Mouse (Mus musculus) heart, embryonic 12.5 days (tissue): ENCODE measurements around the gene Ninj2. TPM values are rescaled to one million over a fixed set of nuclear protein-coding genes. Genes with fewer than 3 reads are reported as not detected.

Experiments
- ATAC-seq: fragments of 200-750 bp; cut with Nextera tagmentation; 2 replicates; pipeline ENCODE4 v1.8.0; 2017; ENCODE audit warnings: moderate TSS enrichment, moderate library complexity; ENCODE audit not compliant: insufficient number of reproducible peaks, low FRiP score
- H3K27ac ChIP-seq: fragments of 300-500 bp; sonication (generic); 2 replicates; pipeline ENCODE4 v1.5.1; 2016; ENCODE audit warnings: mild to moderate bottlenecking, moderate library complexity; ENCODE audit not compliant: poor library complexity, severe bottlenecking
- H3K27me3 ChIP-seq: fragments of 300-500 bp; sonication (generic); replicated peaks from 2 replicates; pipeline ENCODE4 v1.6.1; 2016; ENCODE audit warnings: mild to moderate bottlenecking, moderate library complexity
- H3K36me3 ChIP-seq: fragments of 300-500 bp; sonication (generic); 2 replicates; pipeline ENCODE4 v1.6.1; 2016; ENCODE audit warnings: mild to moderate bottlenecking, moderate library complexity
- H3K4me1 ChIP-seq: fragments of 300-500 bp; sonication (generic); replicated peaks from 2 replicates; pipeline ENCODE4 v1.6.1; 2016; ENCODE audit warnings: mild to moderate bottlenecking
- H3K4me2 ChIP-seq: fragments of 300-500 bp; sonication (generic); 2 replicates; pipeline ENCODE4 v1.6.1; 2016; ENCODE audit warnings: mild to moderate bottlenecking, moderate library complexity
- H3K4me3 ChIP-seq: fragments of 300-500 bp; sonication (generic); 2 replicates; pipeline ENCODE4 v1.5.1; 2016; ENCODE audit warnings: mild to moderate bottlenecking
- H3K9ac ChIP-seq: fragments of 300-500 bp; sonication (generic); 2 replicates; pipeline ENCODE4 v1.6.1; 2016; ENCODE audit warnings: mild to moderate bottlenecking, moderate library complexity
- H3K9me3 ChIP-seq: fragments of 300-500 bp; sonication (generic); replicated peaks from 2 replicates; pipeline ENCODE4 v1.6.1; 2016; ENCODE audit warnings: mild to moderate bottlenecking, moderate library complexity
- WGBS: fragments of 180-500 bp; shearing (Covaris S2); methylation state at CpG from one replicate; pipeline ENCODE4 v1.1.7; 2016; 5-methylcytosine and 5-hydroxymethylcytosine counted together
- polyA plus RNA-seq: library from polyadenylated mRNA; unstranded; fragments of >200 nt; fragmentation: Nextera tagmentation; extraction: Ambion mirVana; gene quantifications from 2 replicates; pipeline ENCODE4 v1.2.1, GENCODE M21; 2016

Gene Ninj2
- polyA plus RNA-seq: not detected in 2 replicates

DNA sequence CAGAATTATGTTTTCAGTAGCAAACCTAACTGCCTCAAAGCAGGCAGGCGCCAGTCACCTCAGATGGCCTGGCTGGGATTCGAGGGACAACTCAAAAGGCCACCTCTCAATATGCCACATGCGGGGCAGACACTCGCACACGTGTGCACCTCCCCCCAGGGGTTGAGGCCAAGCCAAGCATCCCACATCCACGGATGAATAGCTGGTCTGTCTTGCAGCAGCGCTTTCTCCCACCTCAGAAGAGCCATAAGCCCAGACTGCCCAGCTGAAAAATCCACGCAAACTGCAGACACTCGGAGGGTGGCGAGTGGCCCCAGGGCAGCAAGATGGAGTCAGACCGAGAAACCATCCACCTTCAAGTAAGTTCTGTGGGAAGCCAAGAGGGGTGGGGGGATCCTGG lies at the start of gene Ninj2:
Gene Ninj2, plus strand, starts transcription at position 251 of the 400 bp plus-strand sequence.
- Histone ChIP-seq H3K27ac (no peak within 1 kb of the TSS), H3K4me2 (no peak within 1 kb of the TSS), H3K9me3 (no peaks in the 10 kb centered on the region), H3K4me3 (no peak within 1 kb of the TSS), H3K9ac (no peak within 1 kb of the TSS), H3K27me3 (no peaks in the 10 kb centered on the region), H3K36me3 (no peaks in the 10 kb centered on the region), H3K4me1 (0 out of 2 replicates have a peak, but pooled peaks cover 7% of the 10 kb centered on the region)
- no peak for ATAC-seq
- WGBS: 73% methylated on average over 11 of the region's 11 CpGs

DNA sequence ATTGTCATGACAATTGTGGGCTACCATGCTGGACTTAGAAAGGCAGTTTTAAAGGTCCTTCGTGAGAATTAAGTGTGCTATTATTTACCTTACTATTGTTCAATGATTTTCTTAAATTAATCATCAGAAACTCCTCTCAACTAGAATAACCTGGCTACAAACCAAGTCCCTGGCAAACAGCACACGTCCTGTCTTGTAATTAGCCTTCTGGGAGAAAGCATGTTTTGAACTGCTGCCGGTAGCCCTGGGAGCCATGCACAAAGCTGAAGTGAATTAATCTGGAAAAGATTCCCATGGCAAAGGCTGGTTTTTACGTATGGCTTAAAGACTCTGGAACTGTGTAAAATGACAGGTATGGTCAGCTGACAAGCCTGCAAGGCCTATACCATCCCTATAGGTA lies 47.7 kb upstream of the Ninj2 start:
- H3K27ac ChIP-seq: no peak overlapping the region
- no peaks in the 10 kb centered on the region for H3K27me3 ChIP-seq
- H3K4me3 ChIP-seq: no peak overlapping the region
- H3K4me1 ChIP-seq: no peaks in the 10 kb centered on the region; the same call in 1 of the 2 replicates
- WGBS: 82% methylated on average over 4 of the region's 4 CpGs
- H3K36me3 ChIP-seq: no peaks in the 10 kb centered on the region
- H3K9me3 ChIP-seq: no peaks in the 10 kb centered on the region
- ATAC-seq: no peak
- H3K4me2 ChIP-seq: no peak overlapping the region
- no peak overlapping the region for H3K9ac ChIP-seq

DNA sequence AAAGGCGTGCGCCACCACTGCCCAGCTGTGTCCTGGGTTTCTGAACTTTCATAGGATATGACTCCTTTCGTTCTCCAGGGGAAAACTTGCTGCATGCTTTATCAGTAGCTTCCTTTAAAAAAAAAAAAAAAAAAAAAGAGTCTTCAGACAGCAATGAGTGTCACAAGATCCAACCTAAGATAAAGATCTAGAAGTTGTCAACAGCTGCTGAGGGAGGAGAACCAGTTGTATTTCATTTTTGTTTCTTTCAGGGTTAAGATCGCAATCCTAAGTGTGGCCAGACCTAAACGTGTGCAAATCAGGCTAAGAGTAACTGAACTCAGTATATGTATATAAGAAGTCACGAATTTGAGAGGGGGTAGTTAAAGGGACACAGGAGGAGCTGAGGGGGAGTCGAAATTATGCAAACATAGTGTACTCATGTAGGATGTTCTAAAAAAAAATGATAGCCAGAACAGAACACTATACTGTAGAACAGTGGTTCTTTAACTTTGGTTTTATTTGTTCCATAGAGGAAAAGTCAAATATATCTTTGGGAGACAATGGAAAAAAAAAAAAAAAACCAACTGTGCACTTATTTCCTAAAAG lies 45.4 kb upstream of the Ninj2 start:
- Histone ChIP-seq H3K4me3 (no peak overlapping the region), H3K27me3 (no peaks in the 10 kb centered on the region), H3K9ac (no peak overlapping the region), H3K9me3 (no peaks in the 10 kb centered on the region), H3K4me1 (no peaks in the 10 kb centered on the region; the same call in 1 of the 2 replicates), H3K36me3 (no peaks in the 10 kb centered on the region), H3K4me2 (no peak overlapping the region), H3K27ac (no peak overlapping the region)
- ATAC-seq: no peak
- WGBS: 63% methylated on average over 7 of the region's 7 CpGs

DNA sequence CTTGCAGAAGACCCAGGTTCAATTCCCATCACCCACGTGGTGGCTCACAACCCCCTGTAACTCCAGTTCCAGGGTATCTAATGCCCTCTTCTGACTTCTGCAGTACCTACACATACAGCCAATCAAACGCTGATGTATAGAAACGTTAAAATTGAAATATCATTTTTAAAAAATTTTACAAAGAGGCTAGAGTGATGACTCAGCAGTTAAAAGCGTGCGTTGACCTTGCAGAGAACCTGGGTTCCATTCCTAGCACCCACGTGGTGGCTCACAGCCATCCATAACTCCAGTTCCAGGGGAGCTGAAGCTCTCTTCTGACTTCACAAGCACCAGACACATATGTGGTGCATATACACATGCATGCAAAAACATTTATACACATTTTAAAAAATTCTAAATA lies 38.7 kb upstream of the Ninj2 start:
- H3K36me3 ChIP-seq: no peaks in the 10 kb centered on the region
- 77% methylated on average over 6 of the region's 6 CpGs for WGBS

DNA sequence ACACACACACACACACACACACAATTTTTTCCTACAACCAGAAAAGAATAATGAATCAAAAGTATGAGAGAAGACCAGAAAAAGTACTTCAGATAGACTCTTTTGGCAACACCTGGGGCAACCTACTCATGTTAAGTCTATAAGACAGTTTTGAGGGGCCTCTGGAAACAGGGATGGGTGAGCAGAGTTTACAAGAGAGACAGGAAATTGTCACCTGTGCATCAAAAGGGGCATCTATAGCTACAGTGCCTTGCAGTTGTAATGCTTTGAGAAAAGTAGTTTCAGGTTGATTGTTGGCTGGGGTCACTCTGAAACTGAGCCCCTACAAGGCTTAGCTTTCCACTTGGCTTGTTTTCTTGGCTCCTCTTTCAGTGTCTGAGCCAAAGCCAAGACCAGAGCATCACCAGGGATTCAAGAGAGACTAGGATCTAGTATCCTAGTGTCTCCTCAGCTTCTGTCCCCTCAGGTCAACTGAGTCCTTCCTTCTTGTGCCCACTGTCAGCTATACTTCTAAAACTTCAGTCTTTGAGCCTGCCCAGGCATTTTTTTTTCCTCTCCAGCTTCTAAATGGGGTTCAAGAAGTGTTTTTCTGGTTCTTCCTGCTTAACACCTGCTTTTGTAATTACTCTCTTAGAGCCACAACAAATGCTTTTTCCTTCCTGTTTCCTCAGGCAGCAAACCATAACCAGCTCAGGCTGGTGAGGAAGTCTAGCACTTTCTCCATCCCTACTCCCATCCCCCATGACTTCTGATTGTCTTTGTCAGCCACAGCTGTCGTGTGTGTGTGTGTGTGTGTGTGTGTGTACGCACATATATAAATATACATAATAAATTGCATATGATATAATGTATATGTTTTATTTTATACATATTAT lies 37.2 kb upstream of the Ninj2 start:
- Histone ChIP-seq H3K4me2 (no peak overlapping the region), H3K27me3 (no peaks in the 10 kb centered on the region), H3K36me3 (no peaks in the 10 kb centered on the region), H3K27ac (no peak overlapping the region), H3K4me3 (no peak overlapping the region), H3K4me1 (no peaks in the 10 kb centered on the region), H3K9me3 (no peaks in the 10 kb centered on the region), H3K9ac (no peak overlapping the region)
- 60% methylated on average over 2 of the region's 2 CpGs for WGBS
- no peak for ATAC-seq

More for the DNA sequence above, 38.7 kb upstream of the Ninj2 start:
- Histone ChIP-seq H3K9me3 (no peaks in the 10 kb centered on the region), H3K4me1 (no peaks in the 10 kb centered on the region), H3K4me3 (no peak overlapping the region), H3K4me2 (no peak overlapping the region), H3K27ac (no peak overlapping the region), H3K27me3 (no peaks in the 10 kb centered on the region), H3K9ac (no peak overlapping the region)
- ATAC-seq: no peak

DNA sequence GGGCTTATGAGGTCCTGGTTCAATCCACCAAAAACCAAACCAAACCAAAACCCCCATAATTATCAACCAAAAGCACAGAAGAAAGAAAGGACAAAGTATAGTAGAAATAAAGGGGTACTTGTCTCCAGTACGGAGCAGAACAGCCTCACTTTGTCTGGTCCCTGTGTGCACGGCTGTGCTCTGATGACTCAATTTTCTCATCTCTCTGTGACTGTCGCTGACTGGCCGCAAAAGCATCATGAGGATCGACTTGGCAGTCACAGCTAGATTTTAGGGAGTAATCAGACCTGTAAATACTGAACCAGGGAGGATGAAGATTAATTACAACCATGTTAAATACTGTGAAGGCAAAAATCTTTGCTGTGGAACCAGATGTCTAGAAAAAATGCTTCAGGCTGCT lies 30.2 kb upstream of the Ninj2 start:
- Histone ChIP-seq H3K9me3 (no peaks in the 10 kb centered on the region), H3K27me3 (no peaks in the 10 kb centered on the region), H3K9ac (no peak overlapping the region), H3K36me3 (no peaks in the 10 kb centered on the region), H3K4me3 (no peak overlapping the region), H3K27ac (no peak overlapping the region), H3K4me1 (no peaks in the 10 kb centered on the region), H3K4me2 (no peak overlapping the region)
- 86% methylated on average over 5 of the region's 5 CpGs for WGBS
- no peak for ATAC-seq

DNA sequence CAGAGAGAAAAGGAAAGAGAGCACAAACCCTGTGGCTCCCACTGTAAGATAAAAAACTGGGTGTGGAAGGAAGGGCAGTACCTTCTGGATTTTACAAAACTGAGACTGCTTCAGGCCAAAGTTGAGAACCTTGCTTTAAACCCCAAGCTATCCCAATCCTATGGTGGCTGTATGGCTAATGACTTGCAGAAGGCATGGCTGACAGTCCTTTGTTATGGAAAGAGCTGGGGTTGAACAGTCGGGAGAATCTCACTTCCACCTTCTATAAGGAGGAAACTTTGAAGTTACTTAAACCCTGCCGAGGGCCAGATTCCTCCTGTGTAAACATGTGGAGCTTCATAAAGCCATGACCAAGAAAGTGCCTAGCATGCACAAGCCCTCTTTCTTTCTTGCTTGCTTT lies 28.5 kb upstream of the Ninj2 start:
- no peak for ATAC-seq

DNA sequence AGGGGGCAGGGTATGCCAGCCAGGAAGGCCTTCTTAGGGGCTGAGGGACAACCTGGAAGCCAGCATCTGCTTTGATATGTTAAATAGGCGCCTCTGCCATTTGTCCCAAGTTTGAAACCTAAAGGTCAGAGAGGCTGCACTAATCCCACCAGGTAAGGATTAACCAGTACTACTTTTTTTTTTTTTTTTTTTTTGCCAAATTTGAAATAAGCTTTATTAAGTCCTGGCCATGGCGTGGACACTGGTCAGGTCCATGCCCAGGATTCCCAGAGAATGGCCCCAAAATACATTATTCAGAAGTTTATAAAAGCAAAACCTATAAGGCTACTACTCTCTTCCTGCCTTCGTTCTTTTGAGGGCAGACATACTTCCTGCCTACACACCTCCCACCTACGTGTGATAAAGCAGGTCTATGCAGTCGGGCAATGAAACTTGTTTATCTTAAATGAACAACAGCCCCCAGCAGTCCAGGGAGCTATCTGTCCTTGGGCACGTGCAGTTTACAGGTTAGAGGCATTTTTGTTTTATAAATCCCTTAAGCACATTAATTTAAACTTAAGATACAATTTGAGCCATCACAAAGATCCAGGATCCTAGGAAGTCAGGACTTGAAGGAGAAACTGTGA lies 27.5 kb upstream of the Ninj2 start:
- 57% methylated on average over 6 of the region's 6 CpGs for WGBS
- ATAC-seq: no peak

More for the DNA sequence above, 28.5 kb upstream of the Ninj2 start:
- H3K36me3 ChIP-seq: no peaks in the 10 kb centered on the region
- no peaks in the 10 kb centered on the region for H3K9me3 ChIP-seq
- H3K4me3 ChIP-seq: no peak overlapping the region
- no peaks in the 10 kb centered on the region for H3K4me1 ChIP-seq
- H3K27me3 ChIP-seq: no peaks in the 10 kb centered on the region
- H3K4me2 ChIP-seq: no peak overlapping the region
- no peak overlapping the region for H3K27ac ChIP-seq
- 55% methylated on average over 2 of the region's 2 CpGs for WGBS
- H3K9ac ChIP-seq: no peak overlapping the region

DNA sequence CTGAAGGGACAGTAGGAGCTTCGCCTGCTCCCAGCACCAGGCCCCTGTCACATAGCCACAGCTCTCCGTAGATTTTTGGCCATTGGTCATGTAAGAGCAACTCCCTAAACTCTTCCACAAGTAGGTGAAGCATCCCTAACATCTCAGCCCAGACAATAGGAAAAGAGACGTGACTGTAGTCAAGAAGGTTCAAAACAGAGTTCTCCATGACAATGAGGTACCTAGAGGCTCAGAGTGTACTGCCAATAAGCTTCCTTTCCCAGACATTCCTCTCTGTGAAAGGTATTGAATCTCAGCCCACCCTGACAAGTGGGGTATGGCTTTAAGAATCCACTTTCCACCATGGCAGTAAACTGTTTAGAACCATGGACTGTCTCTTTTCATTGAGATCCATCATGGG lies 23.6 kb upstream of the Ninj2 start:
- no peaks in the 10 kb centered on the region for H3K9me3 ChIP-seq
- no peak overlapping the region for H3K4me3 ChIP-seq
- H3K9ac ChIP-seq: no peak overlapping the region
- WGBS: 83% methylated on average over 3 of the region's 3 CpGs
- no peak for ATAC-seq
- H3K27me3 ChIP-seq: no peaks in the 10 kb centered on the region
- 0 out of 2 replicates have a peak, but pooled peaks cover 6% of the 10 kb centered on the region for H3K4me1 ChIP-seq
- H3K27ac ChIP-seq: no peak overlapping the region
- H3K36me3 ChIP-seq: no peaks in the 10 kb centered on the region
- no peak overlapping the region for H3K4me2 ChIP-seq

More for the DNA sequence above, 27.5 kb upstream of the Ninj2 start:
- H3K4me2 ChIP-seq: no peak overlapping the region
- no peaks in the 10 kb centered on the region for H3K27me3 ChIP-seq
- no peak overlapping the region for H3K27ac ChIP-seq
- no peaks in the 10 kb centered on the region for H3K4me1 ChIP-seq
- H3K4me3 ChIP-seq: no peak overlapping the region
- H3K9ac ChIP-seq: no peak overlapping the region
- no peaks in the 10 kb centered on the region for H3K36me3 ChIP-seq
- H3K9me3 ChIP-seq: no peaks in the 10 kb centered on the region

DNA sequence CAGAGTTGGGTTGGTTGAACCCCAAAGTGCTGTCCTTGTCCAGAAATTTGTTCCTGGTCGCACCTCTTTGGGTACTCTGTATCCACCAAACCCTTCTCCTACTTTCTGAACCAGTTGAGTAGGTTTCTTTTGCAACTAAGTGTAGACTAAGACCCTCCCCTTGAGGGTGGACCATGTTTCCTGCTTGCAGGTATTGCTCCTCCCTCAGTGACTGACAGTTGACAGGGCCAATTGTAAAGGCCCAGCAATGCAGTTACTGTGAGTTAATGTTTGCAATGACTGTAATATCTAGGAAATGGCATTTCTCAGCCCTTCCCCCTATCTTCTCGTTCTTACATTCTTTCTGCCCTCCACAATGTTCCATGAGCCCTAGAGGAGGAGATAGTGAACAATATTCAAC lies 20.5 kb upstream of the Ninj2 start:
- WGBS: 55% methylated on average over 2 of the region's 2 CpGs
- no peaks in the 10 kb centered on the region for H3K27me3 ChIP-seq
- H3K27ac ChIP-seq: no peak overlapping the region
- no peak for ATAC-seq
- no peaks in the 10 kb centered on the region for H3K9me3 ChIP-seq
- 0 out of 2 replicates have a peak, but pooled peaks cover 6% of the 10 kb centered on the region for H3K4me1 ChIP-seq
- H3K9ac ChIP-seq: no peak overlapping the region
- no peak overlapping the region for H3K4me2 ChIP-seq
- H3K4me3 ChIP-seq: no peak overlapping the region
- H3K36me3 ChIP-seq: no peaks in the 10 kb centered on the region
